ENCODE assay signal across 8 mouse cellular contexts in genomic region chr1:172082899-172083445, GRCm38 (mm10). TPM values are rescaled to one million over a fixed set of nuclear protein-coding genes. Genes with fewer than 3 reads are reported as not detected.
DNase-seq lines count a peak whose midpoint lies in the region; ATAC-seq and TF ChIP-seq lines count a peak whose summit lies in the region.

No protein-coding gene starts in this region.

- no peaks in the 10 kb centered on the region for H3K27me3 ChIP-seq in thymus, adult 2 months (ENCODE audit: control insufficient read depth, insufficient read depth, low read length)
- no peaks in the 10 kb centered on the region for H3K27me3 ChIP-seq in forebrain, embryonic 12.5 days
- no peaks in the 10 kb centered on the region for H3K27me3 ChIP-seq in liver, embryonic 13.5 days
- no peaks in the 10 kb centered on the region for H3K27me3 ChIP-seq in stomach, postnatal 0 days (ENCODE audit: control insufficient read depth, insufficient read depth, low read length)

- peak overlapping the region; percentile 86 for H3K4me2 ChIP-seq in forebrain, embryonic 12.5 days
- peak overlapping the region; percentile 82 for H3K4me2 ChIP-seq in liver, embryonic 13.5 days
- peak overlapping the region; percentile 56 for H3K4me2 ChIP-seq in stomach, postnatal 0 days (replicated peaks; ENCODE audit: low read depth)

- peak; percentile 72 for ATAC-seq in forebrain, embryonic 12.5 days (ENCODE audit: low FRiP score)
- ATAC-seq in liver, embryonic 13.5 days (ENCODE audit: low read depth), result peak; percentile 71
- ATAC-seq in stomach, postnatal 0 days (ENCODE audit: low FRiP score, low TSS enrichment), result peak; percentile 72

- peaks cover 20% of the 10 kb centered on the region for H3K36me3 ChIP-seq in thymus, adult 2 months (ENCODE audit: control insufficient read depth, insufficient read depth, low read length)
- H3K36me3 ChIP-seq in forebrain, embryonic 12.5 days (replicated peaks), result peaks cover 20% of the 10 kb centered on the region
- H3K36me3 ChIP-seq in liver, embryonic 13.5 days, result peaks cover 26% of the 10 kb centered on the region
- H3K36me3 ChIP-seq in stomach, postnatal 0 days (ENCODE audit: control insufficient read depth, insufficient read depth, low read length), result no peaks in the 10 kb centered on the region; the same call in 1 of the 2 replicates

- H3K9me3 ChIP-seq in forebrain, embryonic 12.5 days, result no peaks in the 10 kb centered on the region
- no peaks in the 10 kb centered on the region for H3K9me3 ChIP-seq in liver, embryonic 13.5 days (replicated peaks)
- no peaks in the 10 kb centered on the region for H3K9me3 ChIP-seq in stomach, postnatal 0 days (ENCODE audit: control insufficient read depth, low read length)

- H3K4me1 ChIP-seq in thymus, adult 2 months (replicated peaks; ENCODE audit: control insufficient read depth, insufficient read depth, low read length), result peaks cover 4% of the 10 kb centered on the region; the same call in 1 of the 2 replicates
- H3K4me1 ChIP-seq in forebrain, embryonic 12.5 days, result peaks cover 20% of the 10 kb centered on the region
- peaks cover 38% of the 10 kb centered on the region for H3K4me1 ChIP-seq in liver, embryonic 13.5 days (replicated peaks)
- H3K4me1 ChIP-seq in stomach, postnatal 0 days (replicated peaks; ENCODE audit: control insufficient read depth, insufficient read depth), result 0 out of 2 replicates have a peak, but pooled peaks cover 2% of the 10 kb centered on the region

- no peak for TF ChIP-seq POLR2A in thymus, adult 2 months (IDR thresholded peaks at IDR 0.05; ENCODE audit: control insufficient read depth, extremely low read depth, insufficient read depth, low read length, poor library complexity)

- WGBS in thymus, adult 2 months, result 1% methylated on average over 24 of the region's 24 CpGs
- 2% methylated on average over 24 of the region's 24 CpGs for WGBS in forebrain, embryonic 12.5 days
- 1% methylated on average over 24 of the region's 24 CpGs for WGBS in liver, embryonic 13.5 days (ENCODE audit: insufficient replicate concordance)
- WGBS in stomach, postnatal 0 days, result under 1% methylated on average over 24 of the region's 24 CpGs

- peak; percentile 50 for TF ChIP-seq EP300 in stomach, postnatal 0 days (optimal IDR thresholded peaks at IDR 0.05)

- peak overlapping the region; percentile 88 for H3K9ac ChIP-seq in forebrain, embryonic 12.5 days
- H3K9ac ChIP-seq in liver, embryonic 13.5 days, result peak overlapping the region; percentile 88
- peak overlapping the region; percentile 85 for H3K9ac ChIP-seq in stomach, postnatal 0 days (ENCODE audit: low read length)

- DNase-seq in thymus, adult 2 months, result no peak
- DNase-seq in thymus, postnatal 4 days, result no peak
- no peak for DNase-seq in liver, embryonic 13.5 days
- no peak for DNase-seq in stomach, postnatal 0 days (ENCODE audit: low spot score)
- DNase-seq in urinary bladder, postnatal 14 days (ENCODE audit: low spot score), result no peak
- DNase-seq in frontal cortex, postnatal 25 days (ENCODE audit: low spot score in 2 of 2), result no peak
- no peak for DNase-seq in cerebellum, postnatal 10 days

- peak overlapping the region; percentile 96 for H3K4me3 ChIP-seq in thymus, adult 2 months (ENCODE audit: control insufficient read depth, insufficient read depth, low read length)
- H3K4me3 ChIP-seq in forebrain, embryonic 12.5 days (replicated peaks), result peak overlapping the region; percentile 83
- H3K4me3 ChIP-seq in liver, embryonic 13.5 days (replicated peaks), result peak overlapping the region; percentile 76
- peak overlapping the region; percentile 90 for H3K4me3 ChIP-seq in stomach, postnatal 0 days (ENCODE audit: low read depth, low read length)

- TF ChIP-seq CTCF in thymus, adult 2 months (IDR thresholded peaks at IDR 0.05; ENCODE audit: borderline replicate concordance, control insufficient read depth, extremely low read depth, insufficient read depth, low read length, poor library complexity), result no peak
- no peak for TF ChIP-seq CTCF in stomach, postnatal 0 days (IDR thresholded peaks at IDR 0.05; ENCODE audit: low read depth)

- H3K27ac ChIP-seq in thymus, adult 2 months (ENCODE audit: control insufficient read depth, insufficient read depth, low read length), result peak overlapping the region; percentile 0; the same call in 1 of the 2 replicates
- H3K27ac ChIP-seq in forebrain, embryonic 12.5 days, result peak overlapping the region; percentile 80; the same call in 1 of the 2 replicates
- peak overlapping the region; percentile 80 for H3K27ac ChIP-seq in liver, embryonic 13.5 days
- peak overlapping the region; percentile 80 for H3K27ac ChIP-seq in stomach, postnatal 0 days (replicated peaks)

RNA-seq across cellular contexts. Expression of gene Ncstn, which starts 0.4 kb away (rescaled TPM):
- polyA plus RNA-seq in thymus, adult 2 months (2012; rRNA removed), result 130 and 133 TPM in 2 replicates
- polyA plus RNA-seq in forebrain, embryonic 12.5 days (2016; fragmentation: Nextera tagmentation; extraction: Ambion mirVana), result 107 and 111 TPM in 2 replicates
- 33.6 and 38.6 TPM in 2 replicates for polyA plus RNA-seq in liver, embryonic 13.5 days (2015; fragmentation: Nextera tagmentation; extraction: Ambion mirVana)
- 79.3 and 84.2 TPM in 2 replicates for polyA plus RNA-seq in stomach, postnatal 0 days (2015; fragmentation: Nextera tagmentation; extraction: Ambion mirVana)

RNA-seq across cellular contexts. Expression of gene Copa, which starts 0.6 kb away (rescaled TPM):
- 53.9 and 58.9 TPM in 2 replicates for polyA plus RNA-seq in thymus, adult 2 months (2012; rRNA removed)
- 199 and 222 TPM in 2 replicates for polyA plus RNA-seq in forebrain, embryonic 12.5 days (2016; fragmentation: Nextera tagmentation; extraction: Ambion mirVana)
- polyA plus RNA-seq in liver, embryonic 13.5 days (2015; fragmentation: Nextera tagmentation; extraction: Ambion mirVana), result 64.4 and 80.4 TPM in 2 replicates
- 89.6 and 90.8 TPM in 2 replicates for polyA plus RNA-seq in stomach, postnatal 0 days (2015; fragmentation: Nextera tagmentation; extraction: Ambion mirVana)

RNA-seq across cellular contexts. Expression of gene Nhlh1, which starts 25.6 kb away (rescaled TPM):
- 0.14 and 0.18 TPM in 2 replicates for polyA plus RNA-seq in thymus, adult 2 months (2012; rRNA removed)
- 9.0 and 9.8 TPM in 2 replicates for polyA plus RNA-seq in forebrain, embryonic 12.5 days (2016; fragmentation: Nextera tagmentation; extraction: Ambion mirVana)
- not detected in 2 replicates for polyA plus RNA-seq in liver, embryonic 13.5 days (2015; fragmentation: Nextera tagmentation; extraction: Ambion mirVana)
- polyA plus RNA-seq in stomach, postnatal 0 days (2015; fragmentation: Nextera tagmentation; extraction: Ambion mirVana), result not detected in 2 replicates

RNA-seq across cellular contexts. Expression of gene Pex19, which starts 43.6 kb away (rescaled TPM):
- polyA plus RNA-seq in thymus, adult 2 months (2012; rRNA removed), result 68.5 and 76.9 TPM in 2 replicates
- 157 and 162 TPM in 2 replicates for polyA plus RNA-seq in forebrain, embryonic 12.5 days (2016; fragmentation: Nextera tagmentation; extraction: Ambion mirVana)
- 39.9 and 48.2 TPM in 2 replicates for polyA plus RNA-seq in liver, embryonic 13.5 days (2015; fragmentation: Nextera tagmentation; extraction: Ambion mirVana)
- polyA plus RNA-seq in stomach, postnatal 0 days (2015; fragmentation: Nextera tagmentation; extraction: Ambion mirVana), result 82.9 and 92.0 TPM in 2 replicates

RNA-seq across cellular contexts. Expression of gene Vangl2, which starts 54.7 kb away (rescaled TPM):
- 20.5 and 27.3 TPM in 2 replicates for polyA plus RNA-seq in thymus, adult 2 months (2012; rRNA removed)
- polyA plus RNA-seq in forebrain, embryonic 12.5 days (2016; fragmentation: Nextera tagmentation; extraction: Ambion mirVana), result 61.9 and 63.2 TPM in 2 replicates
- polyA plus RNA-seq in liver, embryonic 13.5 days (2015; fragmentation: Nextera tagmentation; extraction: Ambion mirVana), result 0.89 and 1.4 TPM in 2 replicates
- polyA plus RNA-seq in stomach, postnatal 0 days (2015; fragmentation: Nextera tagmentation; extraction: Ambion mirVana), result 5.2 and 5.4 TPM in 2 replicates

Comparison
In these comparisons a context has a peak if more than half of its experiments do, and no peak if none do; other contexts are left out.
1. H3K27ac ChIP-seq: peak in every context shown above with its lines; median percentile 80 in forebrain, embryonic 12.5 days; 80 in liver, embryonic 13.5 days; 80 in stomach, postnatal 0 days; 0 in thymus, adult 2 months.